Mouse (Mus musculus): ENCODE data around the gene Plcd4. TPM values are rescaled to one million over a fixed set of nuclear protein-coding genes. Genes with fewer than 3 reads are reported as not detected.

Plcd4 gene
- polyA plus RNA-seq (2012; rRNA removed): 0.21 and 0.50 TPM in 2 replicates

GRCm38 (mm10) chr1:74542451-74542961 is at the start of gene Plcd4:
Gene Plcd4 (plus strand): TSS chr1:74542888.

DNA sequence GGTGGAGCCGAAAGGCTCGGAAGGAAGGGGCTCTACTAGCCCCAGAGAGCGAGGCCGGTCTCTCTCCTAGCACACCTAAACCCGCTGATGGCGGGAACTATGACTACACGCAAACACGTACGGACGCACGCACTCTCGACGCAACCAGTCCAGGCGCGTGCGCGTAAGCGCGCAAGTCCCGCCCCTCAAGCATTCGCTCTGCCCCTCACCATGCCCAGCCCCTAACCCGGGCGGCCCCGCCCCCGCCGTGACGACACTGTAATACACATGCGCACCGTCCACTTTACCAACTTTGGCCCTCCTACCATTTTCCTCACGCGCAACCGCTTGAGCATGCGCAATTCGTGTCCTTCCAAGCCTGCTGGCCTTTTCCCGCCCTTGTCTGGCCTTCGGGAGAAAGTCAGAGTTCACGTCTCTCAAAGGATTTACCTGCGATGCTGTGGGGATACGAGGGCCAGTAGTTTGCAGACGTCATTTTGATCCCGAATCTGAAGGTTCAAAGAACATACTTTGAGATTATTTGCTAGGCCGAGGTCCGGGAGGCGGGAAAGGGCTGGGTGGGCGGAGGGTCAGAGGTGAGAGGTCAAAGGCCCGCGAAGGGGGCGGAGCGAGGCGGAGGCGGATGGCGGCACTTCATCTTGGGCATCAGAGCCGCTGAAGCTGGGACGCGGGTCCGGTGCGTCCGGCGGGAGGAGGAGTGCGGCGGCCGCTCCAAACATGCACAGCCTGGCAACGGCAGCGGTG is 36.8 kb upstream of the Plcd4 start, which contains the start of gene Cnot9:
TSS of gene Cnot9 (plus strand) at position 338 of the 744 bp plus-strand sequence.

DNA sequence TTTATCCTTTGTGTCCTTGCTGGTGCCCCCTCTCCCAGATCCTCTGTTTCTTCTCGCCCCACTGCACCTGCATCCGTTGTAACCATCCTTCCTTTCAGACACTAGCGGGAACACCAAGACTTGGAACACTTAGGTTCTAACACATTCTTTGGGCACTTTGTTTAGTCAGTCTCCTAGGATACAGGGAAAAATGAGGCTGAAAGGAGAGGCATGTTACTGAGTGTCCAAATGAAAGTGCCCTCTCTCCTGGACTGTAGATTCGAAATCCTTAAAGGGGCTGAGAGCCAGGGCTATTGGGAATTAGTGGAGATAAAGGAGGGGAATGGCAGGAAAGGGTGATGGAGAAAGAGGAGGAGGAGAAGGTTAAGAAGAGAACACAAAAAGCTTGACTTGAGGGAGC is 1.5 kb downstream of the Plcd4 start, which contains the start of gene Usp37:
TSS of gene Usp37 (minus strand) at position 101 of the 400 bp plus-strand sequence.

DNA sequence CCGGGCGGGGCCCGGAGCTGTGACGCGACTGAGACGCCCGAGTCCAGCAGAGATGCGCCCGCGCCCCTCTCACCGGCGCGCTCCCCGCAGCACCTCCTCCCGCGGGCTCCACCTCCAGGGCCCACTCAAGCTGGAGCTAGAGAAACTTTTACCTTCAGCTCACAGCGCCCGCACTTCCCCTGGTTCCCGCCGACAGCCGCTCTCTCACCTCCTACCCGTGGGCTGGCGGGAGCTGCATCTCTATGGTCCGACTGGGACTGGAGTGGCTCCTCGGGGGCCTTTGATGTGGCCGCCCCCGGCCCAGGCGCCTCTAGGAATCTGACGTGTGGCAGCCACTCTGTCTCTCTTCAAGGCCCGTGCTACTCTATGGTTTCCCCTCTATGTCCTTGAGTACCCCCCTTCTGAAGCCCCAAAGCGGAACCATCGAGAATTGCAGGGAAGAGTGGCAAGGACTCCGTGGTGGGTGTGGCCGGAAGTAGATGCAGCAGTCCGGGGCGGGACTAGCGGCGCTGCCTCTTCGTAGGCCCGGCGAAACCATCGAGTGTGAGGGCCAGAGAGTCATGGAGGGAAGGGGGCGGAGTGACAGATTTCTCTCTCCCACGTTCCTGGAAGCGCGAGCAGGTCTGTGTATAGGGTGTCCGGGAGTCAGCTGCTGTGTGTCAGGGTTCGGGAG is 45.2 kb downstream of the Plcd4 start, which contains the start of the genes Zfp142 and Bcs1l:
TSS of gene Zfp142 (minus strand) at position 474 of the 673 bp plus-strand sequence.
TSS of gene Bcs1l (plus strand) at position 517 of the 673 bp plus-strand sequence.

GRCm38 (mm10) chr1:74601267-74601962 is 58.7 kb downstream of the Plcd4 start, which contains the start of the genes Rnf25 and Stk36:
Gene Rnf25 (minus strand): TSS chr1:74601397.
Gene Stk36 (plus strand): TSS chr1:74601445.

Other genes starting within 250 kb of the Plcd4 start
- 205 and 273 TPM in 2 replicates for gene Tmbim1, start 237.3 kb upstream of the Plcd4 start, polyA plus RNA-seq (2012; rRNA removed)
- 7.0 and 7.4 TPM in 2 replicates for gene Catip, start 180.8 kb upstream of the Plcd4 start, polyA plus RNA-seq (2012; rRNA removed)
- 38.4 and 39.4 TPM in 2 replicates for gene Slc11a1, start 167.7 kb upstream of the Plcd4 start, polyA plus RNA-seq (2012; rRNA removed)
- 176 and 180 TPM in 2 replicates for gene Ctdsp1, start 151.4 kb upstream of the Plcd4 start, polyA plus RNA-seq (2012; rRNA removed)
- 1.8 and 2.7 TPM in 2 replicates for gene Vil1, start 133.5 kb upstream of the Plcd4 start, polyA plus RNA-seq (2012; rRNA removed)
- 21.1 and 26.1 TPM in 2 replicates for gene Cnot9, start 36.8 kb upstream of the Plcd4 start, polyA plus RNA-seq (2012; rRNA removed)
- gene Usp37, start 1.4 kb downstream of the Plcd4 start, polyA plus RNA-seq (2012; rRNA removed): 4.1 and 4.5 TPM in 2 replicates
- gene Zfp142, start 45.4 kb downstream of the Plcd4 start, polyA plus RNA-seq (2012; rRNA removed): 21.2 and 24.4 TPM in 2 replicates
- gene Bcs1l, start 45.4 kb downstream of the Plcd4 start, polyA plus RNA-seq (2012; rRNA removed): 13.9 and 19.8 TPM in 2 replicates
- gene Rnf25, start 58.5 kb downstream of the Plcd4 start, polyA plus RNA-seq (2012; rRNA removed): 65.0 and 80.2 TPM in 2 replicates
- gene Stk36, start 58.6 kb downstream of the Plcd4 start, polyA plus RNA-seq (2012; rRNA removed): 25.1 and 31.3 TPM in 2 replicates
- 21.6 and 31.2 TPM in 2 replicates for gene Ttll4, start 118.9 kb downstream of the Plcd4 start, polyA plus RNA-seq (2012; rRNA removed)
- gene Cyp27a1, start 170.7 kb downstream of the Plcd4 start, polyA plus RNA-seq (2012; rRNA removed): 14.9 and 15.1 TPM in 2 replicates
- 0.44 and 0.79 TPM in 2 replicates for gene Prkag3, start 206.3 kb downstream of the Plcd4 start, polyA plus RNA-seq (2012; rRNA removed)
- 67.4 and 94.7 TPM in 2 replicates for gene Wnt6, start 229.0 kb downstream of the Plcd4 start, polyA plus RNA-seq (2012; rRNA removed)
- gene Wnt10a, start 248.6 kb downstream of the Plcd4 start, polyA plus RNA-seq (2012; rRNA removed): 2.8 and 4.3 TPM in 2 replicates